26 mouse cellular contexts compared by ENCODE assay signal in the genomic region with DNA sequence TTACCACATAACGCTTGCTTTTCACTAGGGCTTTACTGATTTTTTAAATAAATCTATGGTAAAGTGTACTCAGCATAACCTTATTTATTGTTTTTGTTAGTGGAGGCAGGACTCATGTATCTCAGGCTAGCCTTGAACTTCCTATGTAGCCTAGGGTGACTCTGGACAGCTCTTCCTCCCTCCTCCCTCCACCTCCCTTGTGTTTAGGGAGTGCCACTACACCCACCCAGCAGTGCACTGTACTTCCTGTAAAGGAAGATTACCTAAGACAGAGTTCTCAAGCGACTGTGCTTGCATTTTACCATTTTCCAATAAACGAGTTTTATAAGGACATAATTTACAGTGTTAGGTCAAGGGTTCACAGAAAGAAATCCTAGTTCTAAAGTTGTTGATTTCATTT.
"Had no signal": no experiment of that assay in that cellular context is flagged by ENCODE, and none has a peak within 500 bp of the region (broad histone marks: within the 10 kb centered on the region; RNA-seq: fewer than 3 reads in every experiment).

No protein-coding gene starts in this region.

- H3K4me1 ChIP-seq: heart, embryonic 15.5 days; hindbrain, embryonic 13.5 days; hindbrain, embryonic 15.5 days; kidney, embryonic 15.5 days had no signal

- H3K27me3 ChIP-seq: heart, embryonic 13.5 days; heart, embryonic 15.5 days; hindbrain, embryonic 13.5 days; hindbrain, embryonic 15.5 days; kidney, embryonic 15.5 days; limb, embryonic 12.5 days; liver, embryonic 13.5 days had no signal

- H3K36me3 ChIP-seq: limb, embryonic 12.5 days had no signal

- H3K4me3 ChIP-seq: heart, adult 2 months; heart, embryonic 13.5 days; heart, embryonic 15.5 days; hindbrain, embryonic 13.5 days; hindbrain, embryonic 15.5 days; kidney, embryonic 15.5 days; layer of hippocampus, adult 2 months; left cerebral cortex, adult 2 months; limb, embryonic 10.5 days; limb, embryonic 12.5 days; liver, embryonic 13.5 days had no signal

- H3K9me3 ChIP-seq: heart, embryonic 13.5 days; heart, embryonic 15.5 days; hindbrain, embryonic 13.5 days; hindbrain, embryonic 15.5 days; kidney, embryonic 15.5 days; limb, embryonic 10.5 days; limb, embryonic 12.5 days; liver, embryonic 13.5 days had no signal

- DNase-seq: gastrocnemius, postnatal 25 days; heart, adult 11 months; heart, adult 2 months; heart, postnatal 14 days; heart, postnatal 36 days; kidney, adult 11 months; kidney, adult 2 months; kidney, adult 9 months; kidney, postnatal 14 days; kidney, postnatal 36 days; liver; liver, embryonic 13.5 days had no signal

- ATAC-seq: hindbrain, postnatal 0 days; intestine, embryonic 16.5 days had no signal

- H3K9ac ChIP-seq: heart, embryonic 13.5 days; heart, embryonic 15.5 days; hindbrain, embryonic 13.5 days; hindbrain, embryonic 15.5 days; kidney, embryonic 15.5 days; limb, embryonic 12.5 days; liver, embryonic 13.5 days had no signal

- H3K27ac ChIP-seq: heart, adult 2 months; heart, embryonic 13.5 days; heart, embryonic 15.5 days; hindbrain, embryonic 13.5 days; hindbrain, embryonic 15.5 days; hindbrain, postnatal 0 days; kidney, embryonic 15.5 days; kidney, postnatal 0 days; layer of hippocampus, adult 2 months; left cerebral cortex, adult 2 months; limb, embryonic 10.5 days; limb, embryonic 12.5 days; liver, embryonic 13.5 days had no signal

- H3K4me2 ChIP-seq: heart, embryonic 11.5 days; heart, embryonic 13.5 days; heart, embryonic 15.5 days; hindbrain, embryonic 13.5 days; hindbrain, embryonic 15.5 days; kidney, embryonic 15.5 days; limb, embryonic 12.5 days; liver, embryonic 11.5 days; liver, embryonic 13.5 days had no signal
